Mouse (Mus musculus): Measurements from ENCODE around the gene Samd3. TPM values are rescaled to one million over a fixed set of nuclear protein-coding genes. Genes with fewer than 3 reads are reported as not detected.

Samd3 gene
- polyA plus RNA-seq (2015; fragmentation: Nextera tagmentation; extraction: Ambion mirVana), result 5.3 and 5.7 TPM in 2 replicates

GRCm38 (mm10) chr10:26229488-26229887 lies at the start of gene Samd3:
Samd3 (plus strand) TSS chr10:26229707.
- H3K9me3 ChIP-seq, result no peaks in the 10 kb centered on the region
- H3K4me2 ChIP-seq (replicated peaks), result no peak within 1 kb of the TSS
- WGBS, result 69% methylated on average over 4 of the region's 4 CpGs
- H3K4me1 ChIP-seq, result no peaks in the 10 kb centered on the region
- no peaks in the 10 kb centered on the region for H3K27me3 ChIP-seq
- H3K27ac ChIP-seq (replicated peaks), result no peak within 1 kb of the TSS
- no peaks in the 10 kb centered on the region for H3K36me3 ChIP-seq
- H3K9ac ChIP-seq (replicated peaks), result no peak within 1 kb of the TSS
- ATAC-seq (replicated peaks), result no peak
- no peak within 1 kb of the TSS for H3K4me3 ChIP-seq

GRCm38 (mm10) chr10:26185289-26185688 lies 44.2 kb upstream of the Samd3 start:
- WGBS, result 86% methylated on average over 5 of the region's 5 CpGs
- Histone ChIP-seq H3K27me3 (no peaks in the 10 kb centered on the region), H3K4me2 (replicated peaks) (no peak overlapping the region), H3K9ac (replicated peaks) (no peak overlapping the region), H3K9me3 (no peaks in the 10 kb centered on the region), H3K27ac (replicated peaks) (no peak overlapping the region), H3K36me3 (no peaks in the 10 kb centered on the region), H3K4me3 (no peak overlapping the region), H3K4me1 (no peaks in the 10 kb centered on the region)
- ATAC-seq (replicated peaks), result no peak

DNA sequence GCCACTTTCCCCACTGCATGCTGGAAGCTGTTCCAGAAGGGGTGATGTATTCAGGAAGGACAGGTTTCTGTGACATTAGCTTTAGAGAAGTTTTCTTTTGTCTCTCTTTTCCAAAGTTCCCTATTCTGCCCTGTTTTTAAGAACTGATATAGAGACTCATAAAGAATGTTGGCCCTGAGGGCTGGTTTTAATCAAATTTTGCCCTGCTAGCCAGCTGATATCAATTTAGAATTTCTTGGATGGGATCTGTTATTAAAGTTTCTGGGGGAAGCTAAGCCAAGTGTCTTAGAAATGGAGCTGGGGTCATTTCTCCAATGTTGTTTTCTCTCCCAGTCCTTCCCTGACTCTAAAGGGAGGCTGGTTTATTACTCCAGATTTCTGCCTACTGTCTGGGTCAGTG lies 38.7 kb upstream of the Samd3 start:
- ATAC-seq (replicated peaks), result no peak
- H3K9me3 ChIP-seq, result no peaks in the 10 kb centered on the region
- H3K36me3 ChIP-seq, result no peaks in the 10 kb centered on the region
- H3K4me1 ChIP-seq, result no peaks in the 10 kb centered on the region
- no peak overlapping the region for H3K4me2 ChIP-seq (replicated peaks)
- H3K4me3 ChIP-seq, result no peak overlapping the region
- H3K27ac ChIP-seq (replicated peaks), result no peak overlapping the region
- no peak overlapping the region for H3K9ac ChIP-seq (replicated peaks)
- no peaks in the 10 kb centered on the region for H3K27me3 ChIP-seq

DNA sequence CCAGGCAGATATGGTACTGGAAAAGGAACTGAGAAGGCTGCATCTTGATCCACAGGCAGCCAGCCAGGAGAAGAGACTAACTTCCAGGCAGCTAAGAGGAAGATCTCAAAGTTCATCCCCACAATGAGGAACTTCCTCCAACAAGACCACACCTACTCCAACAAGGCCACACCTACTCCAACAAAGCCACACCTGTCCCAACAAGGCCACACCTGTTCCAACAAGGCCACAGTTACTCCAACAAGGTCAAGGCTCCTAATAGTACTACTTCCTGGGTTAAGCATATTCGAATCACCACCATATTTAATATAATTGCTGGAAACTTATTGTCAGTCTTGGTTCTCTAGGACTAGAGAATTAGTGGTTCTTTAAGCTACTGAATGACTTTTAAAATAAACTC lies 34.6 kb upstream of the Samd3 start:
- ATAC-seq (replicated peaks), result no peak
- no peaks in the 10 kb centered on the region for H3K9me3 ChIP-seq
- H3K4me2 ChIP-seq (replicated peaks), result no peak overlapping the region
- no peak overlapping the region for H3K4me3 ChIP-seq
- H3K36me3 ChIP-seq, result no peaks in the 10 kb centered on the region
- WGBS, result 95% methylated on average over 1 of the region's 1 CpGs
- H3K9ac ChIP-seq (replicated peaks), result no peak overlapping the region
- H3K4me1 ChIP-seq, result no peaks in the 10 kb centered on the region
- no peak overlapping the region for H3K27ac ChIP-seq (replicated peaks)
- no peaks in the 10 kb centered on the region for H3K27me3 ChIP-seq

- H3K36me3 ChIP-seq, result no peaks in the 10 kb centered on the region
- ATAC-seq (replicated peaks), result no peak
- no peak overlapping the region for H3K27ac ChIP-seq (replicated peaks)
- WGBS, result 90% methylated on average over 9 of the region's 9 CpGs
- no peak overlapping the region for H3K4me3 ChIP-seq
- no peaks in the 10 kb centered on the region for H3K27me3 ChIP-seq
- H3K9ac ChIP-seq (replicated peaks), result no peak overlapping the region
- H3K4me2 ChIP-seq (replicated peaks), result no peak overlapping the region
- no peaks in the 10 kb centered on the region for H3K4me1 ChIP-seq
- H3K9me3 ChIP-seq, result no peaks in the 10 kb centered on the region
These were observed 26.7 kb upstream of the Samd3 start for GRCm38 (mm10) chr10:26202708-26203368.

DNA sequence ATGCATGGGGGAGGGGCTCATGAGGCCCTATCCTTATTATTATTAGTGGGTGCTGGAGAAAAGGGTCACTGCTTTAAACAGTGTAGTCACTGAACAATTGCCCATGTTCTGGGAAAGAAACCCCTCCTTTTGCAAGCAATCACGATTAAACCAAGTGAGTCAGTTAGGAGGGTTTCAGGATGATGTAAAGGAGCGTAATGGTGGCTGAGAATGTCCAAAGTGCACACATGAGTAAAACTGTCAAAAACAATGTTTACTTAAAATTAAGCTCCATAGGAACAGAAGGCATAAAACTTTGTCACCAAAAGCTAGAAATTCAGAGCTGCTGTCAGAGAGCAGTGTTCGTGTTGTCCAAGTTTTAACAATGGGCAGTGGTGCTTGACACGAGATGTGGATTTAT lies 8.8 kb upstream of the Samd3 start:
- no peak overlapping the region for H3K27ac ChIP-seq (replicated peaks)
- ATAC-seq (replicated peaks), result no peak
- 81% methylated on average over 4 of the region's 4 CpGs for WGBS

DNA sequence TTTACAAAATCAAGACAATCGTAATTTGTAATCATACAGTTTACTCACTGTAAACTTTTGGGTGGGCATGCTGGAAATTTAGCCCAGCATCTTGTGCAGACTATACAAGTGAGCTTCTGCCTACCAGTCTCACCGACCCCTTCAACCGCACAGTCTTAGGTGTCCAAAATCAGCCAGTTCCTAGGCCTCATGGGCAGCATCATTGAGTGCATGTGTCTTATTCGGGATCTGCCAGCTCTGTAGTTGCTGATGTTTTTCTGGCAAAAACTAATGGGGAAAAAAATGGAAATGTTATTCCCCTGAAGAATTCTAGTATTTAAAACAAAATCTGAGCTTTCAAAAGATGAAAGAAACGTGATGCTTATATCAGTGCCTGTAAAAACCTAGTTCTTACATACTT lies 3.3 kb upstream of the Samd3 start:
- no peak overlapping the region for H3K9ac ChIP-seq (replicated peaks)
- ATAC-seq (replicated peaks), result no peak
- no peaks in the 10 kb centered on the region for H3K36me3 ChIP-seq
- H3K4me1 ChIP-seq, result no peaks in the 10 kb centered on the region
- no peaks in the 10 kb centered on the region for H3K27me3 ChIP-seq
- no peak overlapping the region for H3K4me2 ChIP-seq (replicated peaks)
- H3K9me3 ChIP-seq, result no peaks in the 10 kb centered on the region
- no peak overlapping the region for H3K27ac ChIP-seq (replicated peaks)
- no peak overlapping the region for H3K4me3 ChIP-seq
- 93% methylated on average over 5 of the region's 5 CpGs for WGBS

More for the DNA sequence above, 8.8 kb upstream of the Samd3 start:
- H3K4me3 ChIP-seq, result no peak overlapping the region
- no peak overlapping the region for H3K9ac ChIP-seq (replicated peaks)
- no peak overlapping the region for H3K4me2 ChIP-seq (replicated peaks)
- H3K9me3 ChIP-seq, result no peaks in the 10 kb centered on the region
- H3K4me1 ChIP-seq, result no peaks in the 10 kb centered on the region
- no peaks in the 10 kb centered on the region for H3K36me3 ChIP-seq
- no peaks in the 10 kb centered on the region for H3K27me3 ChIP-seq

- ATAC-seq (replicated peaks), result no peak
- H3K4me3 ChIP-seq, result no peak overlapping the region
- no peak overlapping the region for H3K9ac ChIP-seq (replicated peaks)
- H3K9me3 ChIP-seq, result no peaks in the 10 kb centered on the region
- H3K4me2 ChIP-seq (replicated peaks), result no peak overlapping the region
- H3K27ac ChIP-seq (replicated peaks), result no peak overlapping the region
- H3K4me1 ChIP-seq, result no peaks in the 10 kb centered on the region
- no peaks in the 10 kb centered on the region for H3K36me3 ChIP-seq
- WGBS, result 75% methylated on average over 2 of the region's 2 CpGs
- no peaks in the 10 kb centered on the region for H3K27me3 ChIP-seq
These were observed 2.8 kb upstream of the Samd3 start for GRCm38 (mm10) chr10:26226734-26227133.

DNA sequence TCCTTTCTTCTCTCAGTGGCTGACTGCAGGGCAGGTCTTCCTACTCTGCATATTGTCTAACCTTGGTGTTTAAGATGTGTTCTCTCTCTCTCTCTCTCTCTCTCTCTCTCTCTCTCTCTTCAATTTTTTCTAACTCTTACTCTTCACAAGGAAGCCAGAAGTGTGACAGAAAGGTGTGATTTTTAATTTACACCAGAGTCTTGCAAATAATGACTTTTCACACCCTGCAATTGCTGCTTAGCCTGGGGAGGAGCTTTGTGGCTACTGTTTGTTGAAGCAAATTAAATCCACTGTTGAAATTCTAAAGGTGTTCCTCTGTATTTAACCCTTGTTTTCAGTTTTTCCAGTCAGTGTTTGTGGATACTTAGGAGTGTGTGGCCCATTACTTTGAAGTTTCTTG lies 1.3 kb upstream of the Samd3 start:
- Histone ChIP-seq H3K27ac (replicated peaks) (no peak overlapping the region), H3K36me3 (no peaks in the 10 kb centered on the region), H3K9ac (replicated peaks) (no peak overlapping the region), H3K4me2 (replicated peaks) (no peak overlapping the region), H3K9me3 (no peaks in the 10 kb centered on the region), H3K4me3 (no peak overlapping the region), H3K4me1 (no peaks in the 10 kb centered on the region), H3K27me3 (no peaks in the 10 kb centered on the region)
- ATAC-seq (replicated peaks), result no peak

DNA sequence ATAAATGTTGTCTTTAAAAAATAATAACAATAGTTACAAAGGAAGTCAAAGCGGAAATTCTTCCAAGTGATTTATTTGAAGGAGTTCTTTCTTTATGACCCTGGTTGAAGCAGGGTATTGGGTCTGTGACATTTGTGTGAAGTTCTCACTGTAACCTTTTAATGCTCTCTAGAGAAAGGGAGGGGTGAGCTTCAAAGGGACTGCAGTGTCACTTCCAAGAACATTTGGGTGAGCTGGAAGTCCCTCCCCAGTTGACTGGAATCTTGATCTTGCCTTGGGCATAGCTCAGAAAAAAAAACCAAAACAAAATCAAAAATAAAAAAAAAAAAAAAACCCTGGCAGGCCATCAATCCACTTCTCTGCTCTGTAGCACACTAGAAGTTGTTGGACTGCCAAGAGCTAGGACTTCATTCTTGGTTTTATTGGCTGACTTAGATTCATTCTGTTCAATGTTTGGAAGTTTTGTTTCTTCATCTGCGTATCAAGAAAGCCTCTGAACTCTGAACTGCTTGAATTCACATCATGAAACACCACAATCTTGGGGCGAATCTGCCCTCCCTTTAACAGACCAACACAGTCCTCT lies 2.7 kb downstream of the Samd3 start:
- Histone ChIP-seq H3K9ac (replicated peaks) (no peak overlapping the region), H3K36me3 (no peaks in the 10 kb centered on the region), H3K9me3 (no peaks in the 10 kb centered on the region), H3K4me1 (no peaks in the 10 kb centered on the region), H3K4me2 (replicated peaks) (no peak overlapping the region), H3K27me3 (no peaks in the 10 kb centered on the region), H3K27ac (replicated peaks) (no peak overlapping the region), H3K4me3 (no peak overlapping the region)
- ATAC-seq (replicated peaks), result no peak
- 92% methylated on average over 3 of the region's 3 CpGs for WGBS

DNA sequence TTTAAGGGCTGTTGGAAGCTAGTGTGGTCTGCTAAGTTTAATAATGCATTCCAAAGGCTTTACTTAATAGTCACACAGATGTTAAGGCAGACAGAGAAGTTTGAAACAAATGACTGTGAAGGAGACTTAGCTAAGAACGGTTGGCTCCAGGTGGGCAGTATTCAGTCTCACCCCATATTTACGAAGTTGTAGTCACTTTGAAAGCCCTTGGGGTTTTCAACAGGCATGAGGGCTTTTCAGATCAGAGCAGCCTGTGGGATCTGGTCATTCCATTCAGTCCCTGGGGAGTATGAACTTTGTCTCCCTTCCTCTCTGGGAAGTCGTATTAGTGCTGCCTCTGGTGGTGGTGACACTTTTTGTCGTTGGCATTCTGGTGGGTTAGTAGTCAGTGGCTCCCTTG lies 9.1 kb downstream of the Samd3 start:
- 56% methylated on average over 4 of the region's 4 CpGs for WGBS

GRCm38 (mm10) chr10:26239090-26239489 lies 9.6 kb downstream of the Samd3 start:
- Histone ChIP-seq H3K9me3 (no peaks in the 10 kb centered on the region), H3K9ac (replicated peaks) (no peak overlapping the region), H3K36me3 (no peaks in the 10 kb centered on the region), H3K27me3 (no peaks in the 10 kb centered on the region), H3K27ac (replicated peaks) (no peak overlapping the region), H3K4me2 (replicated peaks) (no peak overlapping the region), H3K4me3 (no peak overlapping the region), H3K4me1 (no peaks in the 10 kb centered on the region)
- 84% methylated on average over 1 of the region's 1 CpGs for WGBS
- no peak for ATAC-seq (replicated peaks)

More for the DNA sequence above, 9.1 kb downstream of the Samd3 start:
- no peaks in the 10 kb centered on the region for H3K9me3 ChIP-seq
- ATAC-seq (replicated peaks), result no peak
- no peak overlapping the region for H3K4me3 ChIP-seq
- H3K27me3 ChIP-seq, result no peaks in the 10 kb centered on the region
- H3K36me3 ChIP-seq, result no peaks in the 10 kb centered on the region
- no peak overlapping the region for H3K27ac ChIP-seq (replicated peaks)
- no peak overlapping the region for H3K9ac ChIP-seq (replicated peaks)
- no peak overlapping the region for H3K4me2 ChIP-seq (replicated peaks)
- no peaks in the 10 kb centered on the region for H3K4me1 ChIP-seq

DNA sequence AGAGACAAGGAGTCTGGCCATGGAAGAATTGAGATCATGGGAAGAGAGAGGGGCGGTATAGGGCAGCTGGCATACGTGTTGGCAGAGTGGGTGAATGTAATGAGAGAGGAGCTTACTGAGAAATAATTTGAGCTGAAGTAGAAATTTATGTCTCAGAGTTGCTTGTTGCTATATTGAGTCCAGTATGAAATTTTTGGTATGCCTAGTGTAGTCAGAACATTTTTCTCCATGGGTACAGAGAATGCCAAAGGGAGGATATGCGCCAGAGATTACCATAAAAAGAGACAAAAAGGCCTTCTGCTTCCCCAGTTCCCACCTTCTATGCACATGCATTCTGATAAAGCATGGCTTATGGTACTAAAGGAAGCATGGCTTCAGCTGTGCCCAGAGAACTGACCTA lies 13.7 kb downstream of the Samd3 start:
- H3K27me3 ChIP-seq, result no peaks in the 10 kb centered on the region
- H3K4me1 ChIP-seq, result no peaks in the 10 kb centered on the region
- no peak overlapping the region for H3K4me3 ChIP-seq
- H3K9me3 ChIP-seq, result no peaks in the 10 kb centered on the region
- no peak overlapping the region for H3K9ac ChIP-seq (replicated peaks)
- no peaks in the 10 kb centered on the region for H3K36me3 ChIP-seq
- no peak overlapping the region for H3K27ac ChIP-seq (replicated peaks)
- ATAC-seq (replicated peaks), result no peak
- 96% methylated on average over 3 of the region's 3 CpGs for WGBS
- H3K4me2 ChIP-seq (replicated peaks), result no peak overlapping the region
